Mouse (Mus musculus) left cerebral cortex, postnatal 4 days (tissue): ENCODE data around the gene Tnfaip8l2. TPM values are rescaled to one million over a fixed set of nuclear protein-coding genes. Genes with fewer than 3 reads are reported as not detected.
"Not testable (repeated sequence)": the region's sequence is repeated elsewhere in the genome, so short reads cannot be mapped to it uniquely, and the experiment has no call there.

Source experiments
- DNase-seq: peaks from one replicate; pipeline ENCODE4 v3.0.0-alpha.2; 2022
- intact Hi-C: fragments of 180-260 bp; cut with DNase I; formaldehyde crosslinking; loops from one replicate; pipeline ENCODE4 v1.15.1; 2025
- total RNA-seq, 2 experiments: library from RNA; stranded (reverse); gene quantifications; 2 replicates each; pipeline ENCODE4 v1.2.3; 2021

The Tnfaip8l2 gene
- total RNA-seq, 2 experiments from 2014 or later, result 0.74 to 0.92 TPM

- intact Hi-C loops, result no loop called here
- peak; percentile 47 for DNase-seq
Measured at GRCm38 (mm10) chr3:95161041-95161551, 18.9 kb upstream of the Tnfaip8l2 start.

- peak; percentile 92 for DNase-seq
- intact Hi-C loops, result no loop called here
Measured at GRCm38 (mm10) chr3:95159987-95160963, 18.1 kb upstream of the Tnfaip8l2 start, which contains the start of gene Sema6c. Gene Sema6c, plus strand, starts transcription at chr3:95160457.

- intact Hi-C loops, result no loop called here
- DNase-seq, result no peak
Measured at GRCm38 (mm10) chr3:95159511-95159986, 17.4 kb upstream of the Tnfaip8l2 start.

GRCm38 (mm10) chr3:95153874-95154273, 11.7 kb upstream of the Tnfaip8l2 start:
- intact Hi-C loops, result no loop called here
- DNase-seq, result no peak

- DNase-seq, result no peak
Measured at GRCm38 (mm10) chr3:95147924-95148323, 5.8 kb upstream of the Tnfaip8l2 start.

GRCm38 (mm10) chr3:95142617-95143011, 454 bp upstream of the Tnfaip8l2 start:
- intact Hi-C loops, result loop anchor here (2.0 to 10.0 kb wide), 2 partner anchors 74 to 122 kb away; partner anchors contain the start of gene Gabpb2
- peak; percentile 87 for DNase-seq

More at GRCm38 (mm10) chr3:95147924-95148323, 5.8 kb upstream of the Tnfaip8l2 start:
- intact Hi-C loops, result loop anchor here (10.0 kb wide), 1 partner anchor 117 kb away; no protein-coding TSS in a partner anchor

GRCm38 (mm10) chr3:95141474-95141873, 686 bp downstream of the Tnfaip8l2 start:
- intact Hi-C loops, result loop anchor here (10.0 kb wide), 1 partner anchor 123 kb away; no protein-coding TSS in a partner anchor
- DNase-seq, result no peak

GRCm38 (mm10) chr3:95140795-95141194, 1.4 kb downstream of the Tnfaip8l2 start:
- intact Hi-C loops, result loop anchor here (10.0 kb wide), 1 partner anchor 124 kb away; no protein-coding TSS in a partner anchor
- DNase-seq, result no peak

GRCm38 (mm10) chr3:95140289-95140595, 1.9 kb downstream of the Tnfaip8l2 start:
- intact Hi-C loops, result loop anchor here (10.0 kb wide), 1 partner anchor 125 kb away; no protein-coding TSS in a partner anchor
- no peak for DNase-seq

GRCm38 (mm10) chr3:95139586-95140288, 2.4 kb downstream of the Tnfaip8l2 start:
- no peak for DNase-seq
- intact Hi-C loops, result loop anchor here (10.0 kb wide), 1 partner anchor 125 kb away; no protein-coding TSS in a partner anchor

GRCm38 (mm10) chr3:95136336-95136735, 5.8 kb downstream of the Tnfaip8l2 start:
- intact Hi-C loops, result no loop called here
- DNase-seq, result no peak

GRCm38 (mm10) chr3:95135433-95136052, 6.6 kb downstream of the Tnfaip8l2 start:
- no peak for DNase-seq
- intact Hi-C loops, result no loop called here

GRCm38 (mm10) chr3:95135023-95135422, 7.1 kb downstream of the Tnfaip8l2 start:
- peak; percentile 45 for DNase-seq
- intact Hi-C loops, result no loop called here

GRCm38 (mm10) chr3:95134133-95134532, 8.0 kb downstream of the Tnfaip8l2 start:
- DNase-seq, intact Hi-C loops: not testable (repeated sequence)

GRCm38 (mm10) chr3:95133680-95134101, 8.5 kb downstream of the Tnfaip8l2 start, which contains the start of the genes Scnm1 and Lysmd1:
Gene Scnm1, minus strand, starts transcription at chr3:95134011.
Gene Lysmd1, plus strand, starts transcription at chr3:95134088.
- intact Hi-C loops, result no loop called here

GRCm38 (mm10) chr3:95133176-95133575, 9.0 kb downstream of the Tnfaip8l2 start:
- DNase-seq, result no peak
- intact Hi-C loops, result no loop called here

More at GRCm38 (mm10) chr3:95133680-95134101, 8.5 kb downstream of the Tnfaip8l2 start, which contains the start of the genes Scnm1 and Lysmd1:
- peak; percentile 92 for DNase-seq

GRCm38 (mm10) chr3:95132389-95132788, 9.8 kb downstream of the Tnfaip8l2 start:
- intact Hi-C loops, DNase-seq: not testable (repeated sequence)

GRCm38 (mm10) chr3:95130081-95130480, 12.1 kb downstream of the Tnfaip8l2 start:
- no peak for DNase-seq
- intact Hi-C loops, result no loop called here

- intact Hi-C loops, result no loop called here
- no peak for DNase-seq
Measured at GRCm38 (mm10) chr3:95129226-95129651, 12.9 kb downstream of the Tnfaip8l2 start.

- peak; percentile 68 for DNase-seq
- intact Hi-C loops, result no loop called here
Measured at GRCm38 (mm10) chr3:95124972-95125371, 17.2 kb downstream of the Tnfaip8l2 start.
